In the genomic region with DNA sequence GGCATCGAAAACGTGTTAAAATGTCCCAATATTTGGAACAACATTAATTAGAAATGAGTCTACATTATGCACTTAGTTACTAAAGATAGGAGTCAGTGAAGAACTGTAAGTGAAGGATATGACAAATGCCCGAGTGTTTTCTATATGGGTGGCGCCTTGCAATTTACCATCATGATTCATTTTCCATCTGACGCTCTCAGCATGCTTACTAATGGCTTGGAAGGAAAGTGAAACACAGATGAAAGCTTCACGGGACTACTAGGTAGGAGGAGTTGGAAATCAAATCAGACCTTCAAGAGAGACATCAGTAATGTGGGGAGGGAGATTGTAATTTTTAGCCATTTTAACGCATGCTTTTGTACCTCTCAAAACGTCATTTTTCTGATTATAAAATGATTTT, we compare ENCODE assay signal across 18 mouse cellular contexts.
"Had no signal": no experiment of that assay in that cellular context is flagged by ENCODE, and none has a peak within 500 bp of the region (broad histone marks: within the 10 kb centered on the region; RNA-seq: fewer than 3 reads in every experiment).

No protein-coding gene starts in this region.

- ATAC-seq: liver, postnatal 0 days; lung, postnatal 0 days; midbrain, embryonic 16.5 days had no signal

- DNase-seq: kidney, adult 8-10 months; kidney, postnatal 10 days; kidney, postnatal 36 days; layer of hippocampus, postnatal 36 days; left cerebral cortex, postnatal 4 days; liver, postnatal 0 days; lung, embryonic 14.5 days; thymus, postnatal 25 days had no signal

- H3K9ac ChIP-seq: kidney, embryonic 15.5 days; limb, embryonic 12.5 days; limb, embryonic 15.5 days; liver, embryonic 14.5 days; liver, postnatal 0 days; lung, embryonic 14.5 days; midbrain, embryonic 12.5 days had no signal

- H3K27ac ChIP-seq: kidney, embryonic 15.5 days; limb, embryonic 12.5 days; limb, embryonic 15.5 days; liver, embryonic 14.5 days; macrophage; midbrain, embryonic 12.5 days; stomach, postnatal 0 days had no signal

- H3K9me3 ChIP-seq: kidney, embryonic 15.5 days; limb, embryonic 12.5 days; limb, embryonic 15.5 days; midbrain, embryonic 12.5 days had no signal

- H3K36me3 ChIP-seq: kidney, embryonic 15.5 days; limb, embryonic 12.5 days; limb, embryonic 15.5 days; midbrain, embryonic 12.5 days had no signal

- H3K4me2 ChIP-seq: kidney, embryonic 15.5 days; limb, embryonic 12.5 days; limb, embryonic 15.5 days; liver, embryonic 11.5 days; lung, embryonic 14.5 days; midbrain, embryonic 12.5 days had no signal

- H3K4me3 ChIP-seq: kidney, embryonic 15.5 days; limb, embryonic 12.5 days; limb, embryonic 15.5 days; midbrain, embryonic 12.5 days had no signal

- H3K4me1 ChIP-seq: kidney, embryonic 15.5 days; limb, embryonic 12.5 days; limb, embryonic 15.5 days; midbrain, embryonic 12.5 days had no signal
